Mouse (Mus musculus) c-Kit-positive CD71-positive TER-119-positive erythroid progenitor cells, embryonic 14.5 days (primary cell): ENCODE measurements at regions not wholly inside any gene's neighbourhood (a gene's known extent, or its start where the extent isn't known, plus 50 kb on each side); places are given as distances from the start of the nearest gene placed in this dataset.

Source experiments
- DNase-seq: peaks from one replicate; pipeline ENCODE4 v3.0.0-alpha.2; 2013; ENCODE audit warnings: low spot score

DNA sequence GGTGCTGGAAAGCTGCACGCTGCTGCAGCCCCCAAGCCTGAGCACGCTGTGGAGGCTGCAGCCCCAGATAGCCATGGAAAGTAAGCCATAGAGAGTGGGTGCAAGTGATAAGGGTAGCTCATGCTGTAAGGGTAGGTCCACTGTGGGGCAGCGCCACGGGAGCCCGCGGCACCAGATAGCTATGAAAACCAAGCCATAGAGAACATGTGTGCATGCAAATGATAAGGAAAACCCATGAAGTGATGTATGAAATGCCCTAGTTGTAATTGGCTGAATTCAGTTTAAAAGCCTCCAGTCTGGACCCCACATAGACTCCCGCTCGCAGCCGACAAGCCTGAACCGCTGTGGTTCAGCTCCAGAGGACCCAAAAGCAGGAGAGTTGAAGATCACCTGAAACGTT lies 58.8 kb upstream of the L3mbtl3 start:
- DNase-seq: peak; percentile 28

DNA sequence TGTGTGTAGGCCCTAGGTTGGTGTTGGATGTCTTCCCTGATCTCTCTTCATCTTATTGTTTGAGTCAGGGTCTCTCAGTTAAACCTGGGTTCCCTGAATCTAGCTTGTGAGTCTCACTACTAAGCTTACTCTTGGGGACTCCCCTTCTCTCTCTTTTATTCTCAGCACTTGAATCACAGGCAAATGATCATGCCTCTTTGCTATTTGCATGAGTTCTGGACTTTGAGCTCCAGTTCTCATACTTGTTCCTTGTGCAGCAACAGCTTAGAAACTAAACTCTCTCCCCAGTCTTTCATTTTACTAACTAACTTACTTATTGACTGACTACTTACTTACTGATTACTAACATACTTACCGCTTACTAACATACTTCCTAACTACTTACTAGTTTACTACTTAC lies 64.9 kb upstream of the L3mbtl3 start:
- no peak for DNase-seq

DNA sequence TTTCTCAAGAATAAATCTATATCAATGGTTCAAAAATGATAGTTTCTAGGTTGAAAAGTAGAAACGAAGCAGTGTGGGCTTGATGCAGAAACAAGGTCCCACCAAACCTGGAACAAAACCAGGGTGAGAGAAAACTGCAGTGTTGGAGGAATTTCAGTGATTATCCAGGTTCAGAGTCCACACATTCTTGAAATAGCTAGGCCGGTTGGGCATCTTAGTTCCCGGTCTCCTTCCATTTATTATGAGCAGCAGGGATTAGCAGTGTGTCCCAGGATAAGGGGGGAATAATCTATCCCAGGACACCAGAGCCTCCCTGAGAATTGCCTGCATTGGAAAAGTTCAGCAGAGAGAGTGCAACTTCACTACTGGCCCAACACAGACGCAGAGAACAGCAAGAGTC lies 108.5 kb upstream of the L3mbtl3 start:
- no peak for DNase-seq

DNA sequence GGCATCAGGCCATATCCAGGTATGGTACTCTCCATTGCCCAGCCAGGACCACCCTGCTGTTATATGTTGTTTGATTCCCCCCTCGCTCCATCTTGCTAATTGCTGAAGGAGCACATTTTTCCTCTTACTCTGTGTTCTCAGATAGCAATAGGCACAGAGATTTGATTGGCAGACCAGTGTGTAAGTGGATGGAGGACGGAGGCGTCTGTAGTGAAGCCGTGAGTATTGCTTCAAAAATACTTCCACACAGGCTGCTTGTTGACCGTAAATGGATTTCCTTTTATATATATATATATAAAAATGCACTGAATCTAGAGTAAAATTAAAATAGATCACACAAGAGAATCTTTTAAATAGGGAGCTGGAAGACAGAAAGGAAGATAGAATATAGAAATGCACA lies 115.6 kb upstream of the L3mbtl3 start:
- no peak for DNase-seq

DNA sequence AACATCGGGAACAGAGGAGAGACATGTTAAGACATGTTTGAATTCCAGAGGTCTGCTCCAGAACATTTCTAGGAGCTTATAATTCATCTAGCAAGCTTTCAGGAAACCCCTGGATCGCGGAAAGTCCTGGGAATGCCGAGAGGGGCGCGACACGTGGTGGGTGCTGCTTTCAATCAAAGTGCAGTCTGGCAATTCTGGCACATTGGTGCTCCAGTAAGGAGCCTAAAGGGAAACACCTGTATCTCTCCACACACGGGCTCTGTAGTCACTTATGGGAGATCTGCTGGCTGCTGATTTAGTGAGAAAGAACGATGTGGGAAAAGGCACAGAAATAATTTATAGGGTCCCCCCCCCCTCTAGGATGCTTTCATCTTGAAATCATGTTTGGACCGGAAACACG lies 116.4 kb upstream of the L3mbtl3 start:
- DNase-seq: no peak

DNA sequence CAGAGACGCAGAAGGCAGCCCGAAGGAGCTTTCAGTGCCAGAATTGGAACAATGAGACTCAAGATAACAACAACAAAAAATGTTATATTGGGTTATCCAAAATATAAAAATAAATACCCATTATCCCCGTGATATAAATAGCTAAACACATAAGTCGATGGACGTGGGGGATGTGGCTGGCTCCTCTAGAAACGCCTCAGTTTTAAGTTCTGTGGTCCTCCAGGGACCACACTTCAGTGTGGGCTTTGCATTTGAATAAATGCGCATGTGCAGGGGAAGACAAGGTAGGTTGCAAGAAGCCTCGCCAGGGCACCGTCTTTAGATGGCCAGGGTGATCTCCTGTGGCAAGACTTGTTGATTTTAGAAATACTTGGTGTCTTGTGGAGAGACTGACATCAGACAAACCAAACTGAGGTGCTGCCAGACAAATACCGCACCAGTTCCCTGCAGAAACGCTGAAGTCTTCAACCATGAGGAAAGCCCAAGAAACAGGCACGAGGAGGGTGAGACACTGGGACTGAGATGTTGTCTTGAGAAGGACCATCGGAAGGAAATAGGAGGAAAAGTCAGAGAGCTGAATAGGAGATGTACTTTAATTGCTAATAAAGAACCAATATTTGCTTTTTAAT lies 117.2 kb upstream of the L3mbtl3 start:
- no peak for DNase-seq

DNA sequence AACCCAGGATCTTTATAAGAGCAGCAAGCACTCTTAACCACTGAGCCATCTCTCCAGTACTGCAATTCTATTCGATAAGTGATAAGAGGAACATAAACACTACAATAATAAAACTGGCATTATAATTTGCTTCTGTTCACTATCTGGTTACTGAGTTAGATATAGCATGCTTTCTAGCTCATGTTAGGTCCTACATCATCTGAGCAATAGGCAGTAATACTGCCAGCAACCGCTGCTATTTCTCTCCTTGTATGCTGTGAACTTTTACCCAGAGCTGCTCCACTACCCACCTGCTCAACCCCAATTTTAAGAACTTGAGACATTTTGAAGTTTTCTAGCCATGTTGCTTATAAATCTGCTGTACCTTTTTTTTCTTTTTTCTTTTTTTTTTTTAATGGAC lies 118.0 kb upstream of the L3mbtl3 start:
- no peak for DNase-seq

DNA sequence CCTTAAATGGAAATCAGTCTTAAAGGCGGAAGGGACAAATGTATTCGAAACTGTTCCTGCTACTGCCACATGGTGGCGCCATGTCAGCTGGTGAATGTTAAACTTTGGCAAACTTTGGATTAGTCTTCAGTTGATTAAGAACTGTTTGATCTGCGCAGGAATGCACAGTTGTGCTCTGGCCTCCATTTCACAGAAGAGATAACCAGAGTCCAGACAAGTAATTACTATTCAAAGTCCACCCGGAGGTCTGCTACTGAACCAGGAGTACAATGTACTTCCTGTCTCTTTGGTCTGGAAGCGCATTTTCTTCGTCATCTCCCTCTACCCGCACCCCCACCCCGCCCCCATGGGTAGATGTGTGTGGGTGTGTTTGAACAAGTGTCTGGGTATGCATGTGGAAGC lies 118.6 kb upstream of the L3mbtl3 start:
- DNase-seq: peak; percentile 17

DNA sequence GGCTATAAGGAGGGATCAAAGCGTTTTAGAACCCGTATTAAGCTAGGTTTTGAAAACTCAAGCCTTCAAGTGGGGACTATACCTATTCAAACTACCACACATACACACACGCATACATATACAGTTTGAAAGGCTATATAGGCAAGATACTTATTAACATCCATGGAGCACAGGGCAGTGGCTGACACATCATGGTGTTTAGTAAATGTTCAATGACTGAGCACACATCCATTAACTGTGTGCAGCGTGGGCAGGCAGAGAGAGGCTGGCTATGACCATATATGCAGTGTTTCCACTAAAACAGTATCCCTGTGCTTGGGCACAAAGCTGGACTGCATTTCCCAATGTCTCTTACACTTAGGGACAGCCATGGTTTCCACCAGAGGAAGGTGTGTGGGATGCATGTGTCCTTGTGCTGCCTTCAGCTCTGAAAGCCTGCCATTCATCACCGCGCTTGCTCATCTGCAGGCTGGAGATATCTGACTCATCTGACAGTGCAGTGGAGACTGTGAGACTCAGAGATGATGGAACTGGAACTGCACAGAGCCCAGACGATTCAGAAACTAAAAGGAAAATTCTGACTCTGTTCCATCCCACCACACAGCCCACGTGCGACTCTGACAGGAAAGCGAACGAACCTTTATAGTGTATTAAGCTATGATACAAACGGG lies 124.6 kb upstream of the L3mbtl3 start:
- no peak for DNase-seq

DNA sequence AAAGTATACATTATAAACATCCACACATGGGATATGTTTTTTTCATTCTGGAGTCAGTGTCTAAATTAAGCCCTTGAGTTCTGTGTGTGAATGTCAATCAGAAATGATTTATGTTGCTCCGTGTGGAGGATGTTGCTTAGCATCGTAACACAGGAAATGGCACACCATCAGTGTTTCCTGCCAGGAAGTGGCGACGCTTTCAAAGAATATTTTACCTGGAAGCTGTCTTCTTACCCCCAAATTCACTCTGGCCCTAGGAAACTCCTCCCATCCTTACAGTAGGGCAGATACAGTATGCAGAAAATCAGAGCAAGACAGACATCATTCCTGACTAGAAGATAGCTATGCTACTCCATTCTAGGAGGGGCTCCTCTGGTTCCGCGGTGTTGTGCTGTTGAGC lies 145.1 kb upstream of the L3mbtl3 start:
- no peak for DNase-seq

DNA sequence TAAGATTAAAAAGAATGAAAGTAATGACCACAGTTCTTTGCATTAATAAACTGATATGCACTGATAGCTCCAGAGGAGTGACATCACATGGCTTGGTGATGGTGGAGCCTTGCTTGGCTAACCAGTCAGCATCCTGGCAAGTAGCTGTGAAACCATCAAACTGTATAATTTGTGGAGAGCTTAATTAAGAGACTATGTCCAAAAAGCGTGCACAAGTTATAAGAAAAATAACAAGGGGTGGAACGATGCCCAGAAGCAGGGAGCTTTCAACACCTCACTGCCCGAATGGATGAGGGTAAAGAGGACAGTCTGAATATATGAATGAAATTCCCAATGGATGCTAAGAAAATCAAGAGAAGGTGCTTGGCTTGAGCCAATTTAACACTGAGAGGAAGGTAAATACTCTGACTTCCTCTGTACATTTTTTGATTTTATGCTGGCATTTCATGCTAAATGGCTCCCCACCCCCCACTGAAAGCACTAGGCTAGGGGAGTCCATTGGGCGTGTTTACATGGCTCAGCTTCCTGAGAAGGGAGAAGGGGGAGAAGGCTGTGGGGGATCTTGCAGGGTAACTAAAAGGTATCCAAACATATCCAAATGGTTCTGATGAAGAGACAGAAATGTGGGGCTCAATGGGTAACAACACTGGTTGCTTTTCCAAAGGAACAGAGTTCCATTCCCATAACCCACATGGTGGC lies 150.2 kb upstream of the L3mbtl3 start:
- no peak for DNase-seq

DNA sequence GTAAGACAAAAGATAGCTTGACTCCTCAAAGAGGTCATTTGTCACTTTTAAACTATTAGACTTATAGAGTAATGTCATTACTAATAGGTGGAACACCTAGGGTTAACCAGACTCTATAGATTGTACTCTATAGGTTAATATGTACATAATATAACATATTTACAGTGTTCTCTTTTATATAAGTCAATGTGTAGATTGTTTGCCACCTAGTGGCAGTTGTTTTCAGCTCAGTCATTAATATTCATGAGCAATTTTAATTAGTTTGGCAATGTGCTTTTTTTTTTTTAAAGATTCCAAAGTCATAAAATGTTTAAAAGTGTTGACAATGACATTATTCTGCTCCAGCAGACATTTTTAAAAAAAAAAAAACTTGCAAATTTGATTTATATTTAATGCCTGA lies 164.4 kb upstream of the L3mbtl3 start:
- DNase-seq: no peak

DNA sequence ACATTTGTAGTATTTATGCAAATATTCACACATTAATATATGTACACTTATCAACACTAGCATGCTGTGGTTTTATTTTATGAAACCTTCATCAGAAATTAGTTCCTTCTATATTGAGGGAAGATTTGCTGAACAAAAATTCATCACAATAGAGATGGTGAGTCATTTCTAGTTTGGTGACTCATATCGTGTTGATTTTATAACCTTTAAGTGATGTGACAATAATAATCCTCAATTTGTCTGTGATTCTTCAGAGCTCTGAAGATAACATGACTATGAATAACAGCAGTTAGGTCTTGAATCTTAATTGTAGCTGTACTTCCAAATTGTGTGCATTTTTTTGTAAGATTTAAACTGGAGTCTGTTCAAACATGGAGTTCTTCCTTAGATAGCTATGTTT lies 168.3 kb upstream of the L3mbtl3 start:
- DNase-seq: no peak

DNA sequence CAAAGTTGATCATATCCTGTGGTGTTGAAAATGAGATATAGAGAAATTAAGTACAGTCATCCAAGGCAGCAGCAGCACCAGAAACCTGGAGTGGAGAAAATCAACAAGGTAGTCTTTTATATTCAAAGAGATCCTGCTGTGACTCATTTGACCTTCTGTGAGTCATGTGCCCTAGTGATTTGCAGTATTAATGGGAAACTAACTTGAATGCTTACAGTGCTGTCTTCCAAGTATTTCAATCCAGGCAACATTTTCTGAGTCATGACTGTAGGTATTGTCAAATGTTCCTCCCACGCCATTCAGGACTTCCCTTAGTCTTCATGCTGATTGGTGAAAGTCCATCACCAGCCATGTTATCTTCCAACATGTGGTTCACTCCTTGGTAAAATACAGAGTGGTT lies 169.0 kb upstream of the L3mbtl3 start:
- no peak for DNase-seq

DNA sequence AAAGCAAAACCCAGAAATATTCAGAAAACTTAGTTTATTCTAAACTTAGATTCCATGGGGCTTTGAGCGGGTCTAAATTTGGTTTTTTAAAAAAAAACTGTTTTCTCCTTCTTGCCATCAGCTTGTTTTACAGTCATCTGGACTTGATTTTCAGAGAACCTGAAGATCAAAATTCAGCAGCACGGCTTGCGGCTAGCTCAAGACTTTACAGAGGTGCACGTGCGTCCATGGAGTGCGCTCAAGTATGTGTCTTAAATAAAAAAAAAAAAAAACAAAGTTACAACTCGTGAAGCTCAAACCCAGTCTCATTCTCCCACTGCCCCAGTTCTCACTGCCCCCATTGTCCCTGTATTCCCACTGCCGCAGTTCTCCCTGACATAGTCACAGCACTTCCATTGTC lies 180.5 kb upstream of the L3mbtl3 start:
- DNase-seq: no peak

DNA sequence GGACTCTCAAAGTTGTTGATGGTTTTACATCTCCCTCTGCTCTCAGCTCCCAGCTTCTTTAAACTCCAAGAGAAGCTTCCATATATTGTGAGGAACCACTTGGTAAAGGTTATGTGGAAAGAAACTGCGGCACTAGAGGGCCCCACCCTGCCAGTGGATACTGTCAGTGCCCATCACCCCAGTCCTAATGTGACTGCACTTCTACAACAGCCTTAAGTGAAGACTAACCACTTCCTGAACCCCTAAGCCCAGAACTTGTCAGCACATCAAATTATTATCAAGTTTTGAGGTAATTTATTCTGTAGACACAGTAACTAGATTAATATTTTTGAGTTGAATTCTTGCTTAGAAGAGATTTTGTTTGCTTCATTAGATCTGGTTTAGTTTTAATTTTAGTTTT lies 182.3 kb upstream of the L3mbtl3 start:
- no peak for DNase-seq

DNA sequence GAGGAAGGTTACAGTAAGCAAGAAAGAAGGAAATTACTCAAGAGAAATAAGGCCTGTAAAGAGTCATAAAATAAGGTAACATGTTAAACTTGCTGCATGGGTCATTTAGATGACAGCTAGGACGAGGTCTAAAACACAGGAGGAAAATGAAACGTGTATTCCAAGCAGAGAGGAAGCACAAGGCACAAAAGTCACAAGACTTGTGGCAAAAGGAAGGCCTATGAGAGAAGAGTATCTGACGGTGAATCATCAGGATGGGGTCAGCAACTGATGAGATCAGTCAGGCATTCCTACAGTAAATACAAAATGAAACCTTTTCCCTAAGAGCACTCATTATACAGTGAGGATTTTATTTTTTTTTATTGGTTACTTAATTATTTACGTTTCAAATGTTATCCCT lies 183.6 kb upstream of the L3mbtl3 start:
- DNase-seq: no peak

DNA sequence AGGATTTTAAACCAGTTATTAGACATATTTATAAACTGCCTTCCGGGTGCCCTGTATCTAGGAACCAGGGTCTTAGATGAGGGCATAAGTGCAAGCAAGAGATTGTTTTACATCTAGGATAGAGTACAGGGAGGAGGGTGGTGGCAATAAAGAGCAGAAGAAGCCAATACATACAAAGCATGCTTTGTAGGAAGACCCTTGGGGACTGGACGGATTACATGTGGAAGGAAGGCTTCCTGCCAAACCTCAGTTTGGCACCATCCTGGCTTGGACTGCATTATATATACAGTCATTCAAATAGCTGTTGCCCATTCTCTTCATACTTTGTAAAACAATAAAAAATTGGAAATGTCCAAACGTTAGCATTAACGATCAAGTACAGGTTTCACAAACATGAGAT lies 184.7 kb upstream of the L3mbtl3 start:
- no peak for DNase-seq

DNA sequence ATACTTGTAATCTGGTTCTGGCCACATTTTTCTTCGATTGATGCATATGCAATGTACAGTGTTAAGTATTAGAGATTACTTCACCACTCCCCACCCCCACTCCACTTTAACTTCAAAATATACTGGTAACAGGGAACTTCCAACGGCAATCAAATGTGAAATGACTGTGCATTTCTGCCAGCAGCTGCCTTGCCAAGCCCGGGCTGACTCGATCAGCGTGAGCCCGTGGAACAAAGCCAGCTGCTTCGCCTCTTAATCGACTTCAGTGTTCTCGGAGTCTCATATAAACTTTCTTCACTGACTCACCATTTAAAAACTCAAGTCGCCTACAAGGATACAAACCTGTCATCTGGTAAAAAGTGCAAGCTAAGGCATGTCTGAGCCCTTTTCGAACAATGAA lies 188.7 kb upstream of the L3mbtl3 start:
- no peak for DNase-seq

DNA sequence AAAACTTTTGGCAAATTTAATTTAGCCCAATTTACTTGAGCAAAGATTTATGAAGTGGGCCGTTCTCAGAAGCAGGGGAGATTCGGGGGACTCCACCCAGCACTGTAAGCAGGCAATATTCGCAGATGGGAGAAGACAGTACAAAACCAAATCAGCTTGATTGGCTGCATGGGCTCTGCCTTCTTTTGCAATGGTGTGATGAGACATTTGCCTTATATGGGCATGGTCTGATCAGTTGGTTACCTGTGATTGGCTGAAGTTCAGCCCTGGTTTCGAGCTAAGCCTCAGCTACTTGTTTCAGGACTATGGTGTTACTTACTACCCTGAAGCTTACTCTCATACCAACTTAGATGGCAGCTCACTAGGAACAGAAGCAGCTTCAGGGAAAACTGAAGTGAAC lies 185.6 kb upstream of the Arhgap18 start:
- DNase-seq: no peak

DNA sequence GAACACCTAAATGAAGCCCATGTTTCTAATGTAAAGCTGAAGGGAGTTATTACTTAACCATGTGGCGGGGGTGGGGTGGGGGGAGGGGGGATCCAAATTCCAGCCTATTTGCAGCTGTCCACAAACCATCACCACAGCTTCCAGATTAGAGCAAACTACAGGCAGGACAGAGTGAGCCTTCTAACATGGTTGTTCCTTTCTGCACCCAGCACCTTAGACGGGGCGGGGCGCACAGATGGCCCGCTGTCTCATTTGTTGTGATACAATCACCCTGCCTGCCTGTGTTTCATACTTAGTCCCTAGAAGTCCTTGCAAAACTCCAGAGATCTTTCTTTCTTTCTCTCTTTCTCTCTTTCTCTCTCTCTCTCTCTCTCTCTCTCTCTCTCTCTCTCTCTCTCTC lies 182.8 kb upstream of the Arhgap18 start:
- no peak for DNase-seq

DNA sequence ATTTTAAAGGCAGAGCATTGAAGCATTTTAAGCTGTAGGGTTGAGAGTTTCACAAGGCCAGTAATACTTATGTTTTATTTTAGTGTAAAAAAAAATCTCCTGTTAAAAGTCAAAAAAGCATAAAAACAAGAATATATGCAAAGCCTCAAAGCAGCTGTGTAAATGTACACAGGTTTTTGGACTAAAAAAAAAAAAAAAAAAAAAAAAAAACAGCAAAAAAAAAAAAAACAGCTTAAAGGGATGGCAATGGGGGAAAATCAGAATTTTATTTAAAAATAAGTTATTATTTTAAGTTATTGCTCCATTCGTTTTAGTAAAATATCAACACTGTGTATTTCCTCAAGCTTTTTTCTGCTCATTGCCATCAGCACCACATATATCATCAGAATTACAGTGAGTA lies 181.8 kb upstream of the Arhgap18 start:
- DNase-seq: no peak

DNA sequence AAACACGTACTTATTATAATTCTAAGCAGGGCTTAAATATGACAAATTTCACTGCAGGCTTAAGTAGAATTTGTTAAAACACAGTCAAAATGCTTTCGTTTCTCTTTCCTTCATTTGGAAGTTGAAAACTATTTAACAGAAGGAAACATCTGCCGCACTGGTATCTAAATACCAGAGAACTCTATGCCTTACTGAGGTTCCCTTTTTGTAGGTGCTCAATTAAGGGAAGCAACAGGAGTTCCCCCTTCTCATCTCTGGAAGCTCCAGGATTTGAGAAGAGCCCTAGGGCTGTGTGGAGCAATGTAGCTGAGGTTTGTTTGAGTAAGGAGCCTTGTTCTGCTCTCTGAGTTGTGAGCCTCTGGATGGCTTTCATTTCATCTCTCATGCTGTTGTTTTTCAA lies 177.1 kb upstream of the Arhgap18 start:
- DNase-seq: no peak

DNA sequence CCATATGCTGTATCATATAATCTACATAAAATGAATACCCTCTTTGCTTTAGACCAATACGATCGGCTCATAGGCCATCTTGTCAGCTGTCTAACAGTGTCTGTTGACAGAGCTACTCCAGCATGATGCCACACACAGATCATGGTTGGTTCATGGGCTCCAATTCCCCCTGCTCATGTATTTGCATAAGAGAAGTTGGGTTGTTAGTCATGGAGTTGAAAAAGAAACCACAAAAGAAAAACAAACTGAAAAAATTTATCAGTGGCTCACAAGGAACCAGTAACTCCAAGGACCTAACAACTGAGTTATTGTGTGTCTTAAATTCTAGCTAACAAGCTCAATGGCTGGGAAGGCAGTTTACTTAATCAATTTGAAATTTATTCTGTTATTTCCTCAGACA lies 176.1 kb upstream of the Arhgap18 start:
- DNase-seq: no peak
